Mouse (Mus musculus): ENCODE results near the gene Tagap1. TPM values are rescaled to one million over a fixed set of nuclear protein-coding genes. Genes with fewer than 3 reads are reported as not detected.
A peak's percentile ranks its signal among the peaks of the same experiment; 100 is the strongest.
"Not testable (repeated sequence)": the region's sequence is repeated elsewhere in the genome, so short reads cannot be mapped to it uniquely, and the experiment has no call there.

Tagap1 gene
- polyA plus RNA-seq, 2 experiments, result 52.3 to 53.0 TPM

DNA sequence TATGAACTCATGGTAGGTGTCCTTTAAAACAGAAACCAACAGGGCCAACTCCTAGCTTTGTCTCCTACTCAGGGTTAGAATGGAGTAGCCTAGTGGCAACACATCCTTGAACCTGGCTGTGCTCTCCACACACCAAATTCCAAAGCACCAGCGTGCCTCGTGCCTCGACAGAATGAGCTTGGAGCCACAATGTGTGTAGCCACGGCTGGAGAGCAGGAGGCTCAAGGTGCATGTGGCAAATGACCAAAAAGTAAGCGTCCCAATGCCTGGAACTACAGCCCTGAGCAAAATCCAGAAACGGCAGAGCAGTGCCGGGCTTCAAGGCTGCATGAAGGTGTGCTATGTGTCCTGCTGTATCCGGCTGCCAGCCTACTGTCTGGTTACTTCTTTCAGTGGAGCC lies 10.3 kb upstream of the Tagap1 start:
- H3K27ac ChIP-seq (replicated peaks; ENCODE audit: low read depth, low read length); H3K36me3 ChIP-seq (ENCODE audit: control insufficient read depth, insufficient read depth, low read length); H3K4me3 ChIP-seq (replicated peaks; ENCODE audit: low read length); H3K9ac ChIP-seq (ENCODE audit: low read depth, low read length, severe bottlenecking); H3K9me3 ChIP-seq (ENCODE audit: control insufficient read depth, low read length); ATAC-seq (ENCODE audit: low FRiP score, low read depth); DNase-seq (ENCODE audit: low spot score); H3K4me2 ChIP-seq (replicated peaks; ENCODE audit: low read depth, low read length, severe bottlenecking); H3K4me1 ChIP-seq (ENCODE audit: control insufficient read depth, insufficient read depth, low read length); H3K27me3 ChIP-seq (ENCODE audit: control insufficient read depth, insufficient read depth, low read length): not testable (repeated sequence)
- 73% methylated on average over 7 of the region's 8 CpGs for WGBS

- H3K4me3 ChIP-seq (replicated peaks; ENCODE audit: low read length); H3K9me3 ChIP-seq (ENCODE audit: control insufficient read depth, low read length); H3K36me3 ChIP-seq (ENCODE audit: control insufficient read depth, insufficient read depth, low read length); H3K4me1 ChIP-seq (ENCODE audit: control insufficient read depth, insufficient read depth, low read length); H3K27ac ChIP-seq (replicated peaks; ENCODE audit: low read depth, low read length); H3K27me3 ChIP-seq (ENCODE audit: control insufficient read depth, insufficient read depth, low read length); H3K4me2 ChIP-seq (replicated peaks; ENCODE audit: low read depth, low read length, severe bottlenecking); H3K9ac ChIP-seq (ENCODE audit: low read depth, low read length, severe bottlenecking); ATAC-seq (ENCODE audit: low FRiP score, low read depth); DNase-seq (ENCODE audit: low spot score): not testable (repeated sequence)
- WGBS, result no CpG with 5 or more reads among the region's 8 CpGs
Observed at GRCm38 (mm10) chr17:6970334-6970733, 9.4 kb upstream of the Tagap1 start, which contains the start of gene Rnaset2b. TSS of gene Rnaset2b (plus strand) at chr17:6970634.

DNA sequence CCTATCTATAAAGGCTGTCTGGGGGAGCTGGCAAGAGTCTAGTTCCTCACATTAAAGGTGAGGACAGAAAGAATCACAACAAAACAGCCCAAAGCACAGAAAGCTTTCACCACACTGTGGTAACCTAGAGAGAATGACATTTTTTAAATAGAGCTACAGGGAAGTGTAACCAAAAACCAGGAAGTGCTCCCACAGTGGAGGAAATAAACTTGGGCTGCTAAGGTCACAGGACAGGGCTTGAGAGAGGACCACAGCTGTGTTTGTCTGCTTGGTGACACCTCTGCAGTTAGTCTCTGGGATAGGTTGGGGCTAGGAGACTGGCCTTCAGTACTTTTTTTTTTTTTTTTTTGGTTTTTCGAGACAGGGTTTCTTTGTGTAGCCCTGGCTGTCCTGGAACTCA lies 6.7 kb upstream of the Tagap1 start:
- not testable (repeated sequence) for H3K27ac ChIP-seq (replicated peaks; ENCODE audit: low read depth, low read length); H3K4me1 ChIP-seq (ENCODE audit: control insufficient read depth, insufficient read depth, low read length); H3K9ac ChIP-seq (ENCODE audit: low read depth, low read length, severe bottlenecking); H3K4me2 ChIP-seq (replicated peaks; ENCODE audit: low read depth, low read length, severe bottlenecking); H3K4me3 ChIP-seq (replicated peaks; ENCODE audit: low read length); H3K36me3 ChIP-seq (ENCODE audit: control insufficient read depth, insufficient read depth, low read length); H3K27me3 ChIP-seq (ENCODE audit: control insufficient read depth, insufficient read depth, low read length); H3K9me3 ChIP-seq (ENCODE audit: control insufficient read depth, low read length); ATAC-seq (ENCODE audit: low FRiP score, low read depth); DNase-seq (ENCODE audit: low spot score)
- WGBS, result 67% methylated on average over 1 of the region's 1 CpGs

- H3K36me3 ChIP-seq (ENCODE audit: control insufficient read depth, insufficient read depth, low read length); ATAC-seq (ENCODE audit: low FRiP score, low read depth); H3K27ac ChIP-seq (replicated peaks; ENCODE audit: low read depth, low read length); H3K9ac ChIP-seq (ENCODE audit: low read depth, low read length, severe bottlenecking); H3K4me2 ChIP-seq (replicated peaks; ENCODE audit: low read depth, low read length, severe bottlenecking); H3K9me3 ChIP-seq (ENCODE audit: control insufficient read depth, low read length); H3K4me3 ChIP-seq (replicated peaks; ENCODE audit: low read length); H3K27me3 ChIP-seq (ENCODE audit: control insufficient read depth, insufficient read depth, low read length); H3K4me1 ChIP-seq (ENCODE audit: control insufficient read depth, insufficient read depth, low read length): not testable (repeated sequence)
- 1% methylated on average over 4 of the region's 6 CpGs for WGBS
- DNase-seq (ENCODE audit: low spot score), result peak; percentile 9
Observed at GRCm38 (mm10) chr17:6965364-6965763, 4.4 kb upstream of the Tagap1 start.

GRCm38 (mm10) chr17:6962936-6963335 lies 2.0 kb upstream of the Tagap1 start:
- H3K9me3 ChIP-seq (ENCODE audit: control insufficient read depth, low read length); H3K4me1 ChIP-seq (ENCODE audit: control insufficient read depth, insufficient read depth, low read length); H3K36me3 ChIP-seq (ENCODE audit: control insufficient read depth, insufficient read depth, low read length); H3K27me3 ChIP-seq (ENCODE audit: control insufficient read depth, insufficient read depth, low read length); ATAC-seq (ENCODE audit: low FRiP score, low read depth); H3K27ac ChIP-seq (replicated peaks; ENCODE audit: low read depth, low read length); H3K9ac ChIP-seq (ENCODE audit: low read depth, low read length, severe bottlenecking); H3K4me3 ChIP-seq (replicated peaks; ENCODE audit: low read length); H3K4me2 ChIP-seq (replicated peaks; ENCODE audit: low read depth, low read length, severe bottlenecking); DNase-seq (ENCODE audit: low spot score): not testable (repeated sequence)
- WGBS, result 62% methylated on average over 4 of the region's 4 CpGs

DNA sequence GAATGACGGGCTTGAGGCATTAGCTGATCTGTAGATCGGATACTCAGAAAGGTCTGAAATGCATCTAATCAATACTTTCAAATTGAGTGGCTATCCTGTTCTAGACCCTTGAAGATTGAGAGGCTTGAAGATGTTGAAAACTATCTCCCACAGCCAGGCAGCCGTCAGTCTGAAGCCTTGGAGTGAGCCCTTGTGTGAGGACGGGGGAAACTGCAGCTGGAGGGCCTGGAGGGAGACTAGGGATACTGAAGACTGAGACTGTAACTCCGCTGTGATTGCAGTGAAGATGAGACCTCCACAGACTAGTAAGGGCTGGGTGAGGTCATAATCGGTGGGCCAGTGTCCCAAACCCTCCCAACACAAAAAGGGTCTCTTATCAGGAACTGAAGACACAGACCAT lies 1.4 kb upstream of the Tagap1 start:
- not testable (repeated sequence) for H3K4me1 ChIP-seq (ENCODE audit: control insufficient read depth, insufficient read depth, low read length); H3K4me3 ChIP-seq (replicated peaks; ENCODE audit: low read length); H3K9ac ChIP-seq (ENCODE audit: low read depth, low read length, severe bottlenecking); H3K36me3 ChIP-seq (ENCODE audit: control insufficient read depth, insufficient read depth, low read length); H3K4me2 ChIP-seq (replicated peaks; ENCODE audit: low read depth, low read length, severe bottlenecking); DNase-seq (ENCODE audit: low spot score); H3K27me3 ChIP-seq (ENCODE audit: control insufficient read depth, insufficient read depth, low read length); H3K9me3 ChIP-seq (ENCODE audit: control insufficient read depth, low read length); ATAC-seq (ENCODE audit: low FRiP score, low read depth); H3K27ac ChIP-seq (replicated peaks; ENCODE audit: low read depth, low read length)
- WGBS, result 82% methylated on average over 3 of the region's 6 CpGs

- H3K36me3 ChIP-seq (ENCODE audit: control insufficient read depth, insufficient read depth, low read length); H3K9ac ChIP-seq (ENCODE audit: low read depth, low read length, severe bottlenecking); H3K27me3 ChIP-seq (ENCODE audit: control insufficient read depth, insufficient read depth, low read length); H3K27ac ChIP-seq (replicated peaks; ENCODE audit: low read depth, low read length); DNase-seq (ENCODE audit: low spot score); H3K4me1 ChIP-seq (ENCODE audit: control insufficient read depth, insufficient read depth, low read length); H3K9me3 ChIP-seq (ENCODE audit: control insufficient read depth, low read length): not testable (repeated sequence)
- WGBS, result under 1% methylated on average over 14 of the region's 48 CpGs
- peak overlapping the region; percentile 37; the same call in 1 of the 2 replicates for H3K4me2 ChIP-seq (replicated peaks; ENCODE audit: low read depth, low read length, severe bottlenecking)
- peak overlapping the region; percentile 43 for H3K4me3 ChIP-seq (replicated peaks; ENCODE audit: low read length)
- peak; percentile 98 for ATAC-seq (ENCODE audit: low FRiP score, low read depth)
Observed at GRCm38 (mm10) chr17:6961181-6962000, 435 bp upstream of the Tagap1 start.

GRCm38 (mm10) chr17:6960349-6960748 lies 607 bp downstream of the Tagap1 start:
- 0% methylated on average over 12 of the region's 12 CpGs for WGBS
- DNase-seq (ENCODE audit: low spot score); H3K9me3 ChIP-seq (ENCODE audit: control insufficient read depth, low read length); H3K27ac ChIP-seq (replicated peaks; ENCODE audit: low read depth, low read length); H3K4me1 ChIP-seq (ENCODE audit: control insufficient read depth, insufficient read depth, low read length); H3K27me3 ChIP-seq (ENCODE audit: control insufficient read depth, insufficient read depth, low read length); ATAC-seq (ENCODE audit: low FRiP score, low read depth); H3K36me3 ChIP-seq (ENCODE audit: control insufficient read depth, insufficient read depth, low read length): not testable (repeated sequence)
- H3K4me3 ChIP-seq (replicated peaks; ENCODE audit: low read length), result peak overlapping the region; percentile 43
- peak overlapping the region; percentile 39; the same call in 1 of the 2 replicates for H3K4me2 ChIP-seq (replicated peaks; ENCODE audit: low read depth, low read length, severe bottlenecking)
- peak overlapping the region; percentile 61; the same call in 1 of the 2 replicates for H3K9ac ChIP-seq (ENCODE audit: low read depth, low read length, severe bottlenecking)
